Mouse (Mus musculus) brain, embryonic 14.5 days (tissue): ENCODE measurements around the gene Gm9944. TPM values are rescaled to one million over a fixed set of nuclear protein-coding genes. Genes with fewer than 3 reads are reported as not detected.

Source experiments
- DNase-seq: peaks from one replicate; pipeline ENCODE4 v3.0.0-alpha.2; 2011; ENCODE audit warnings: low read depth
- CTCF ChIP-seq: fragments of 200-500 bp; IDR thresholded peaks from 2 replicates; pipeline ENCODE4 v1.5.1; 2012; ENCODE audit warnings: inconsistent platforms, mild to moderate bottlenecking, moderate library complexity, borderline replicate concordance; ENCODE audit not compliant: insufficient read depth, insufficient read length; ENCODE audit errors: extremely low read depth
- POLR2A ChIP-seq: fragments of 200-500 bp; IDR thresholded peaks from 2 replicates; pipeline ENCODE4 v1.6.1; 2012; ENCODE audit warnings: mild to moderate bottlenecking, inconsistent platforms, borderline replicate concordance; ENCODE audit not compliant: poor library complexity, insufficient read depth, insufficient read length, severe bottlenecking; ENCODE audit errors: extremely low read depth
- polyA plus RNA-seq: library from polyadenylated mRNA; depleted of rRNA; stranded (reverse); fragments of >200 nt; gene quantifications from 2 replicates; pipeline ENCODE4 v1.2.3, GENCODE M21; 2012; rRNA removed

Gm9944 gene
- polyA plus RNA-seq, 1 experiment, result not detected

GRCm38 (mm10) chr4:144408290-144408689, 44.8 kb downstream of the Gm9944 start, which contains the start of gene Pramef12:
TSS of gene Pramef12 (minus strand) at chr4:144408464.
- DNase-seq, result no peak
- no peak for TF ChIP-seq CTCF

GRCm38 (mm10) chr4:144406261-144406660, 46.9 kb downstream of the Gm9944 start:
- TF ChIP-seq POLR2A (no peak), CTCF (no peak)
- no peak for DNase-seq

DNA sequence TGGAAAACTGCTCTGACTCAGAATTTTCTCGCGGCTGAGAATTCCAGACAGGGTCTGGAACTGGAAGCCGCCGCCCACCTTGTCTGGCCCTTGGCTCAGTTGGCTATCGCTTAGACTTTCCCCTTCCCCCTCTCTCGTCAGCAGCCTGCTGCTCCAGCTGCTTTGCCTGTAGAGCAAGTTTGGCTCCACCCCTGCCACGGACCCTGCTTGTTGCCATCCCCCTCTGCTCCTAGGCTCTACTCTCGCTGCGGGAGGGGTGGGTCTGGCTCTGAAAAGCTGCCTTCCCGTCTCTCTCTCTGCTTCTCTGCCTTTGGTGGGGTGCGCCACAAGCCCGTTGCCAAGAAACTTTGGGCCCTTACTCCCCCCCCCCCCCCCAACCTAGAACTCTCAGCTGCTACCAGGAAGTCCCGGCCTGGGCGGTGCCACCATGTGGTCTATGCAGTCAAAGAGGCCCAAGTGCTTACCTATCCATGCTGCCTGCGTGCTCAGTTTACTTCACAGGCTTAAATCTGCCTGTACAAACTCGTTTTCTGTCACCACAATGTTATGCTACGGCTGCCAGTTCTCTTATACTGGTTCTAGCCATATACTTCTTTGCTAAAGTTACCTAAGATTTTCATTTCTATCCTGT, 48.5 kb downstream of the Gm9944 start:
- no peak for DNase-seq
- TF ChIP-seq POLR2A (no peak), CTCF (no peak)

Other genes with a start within 250 kb of the Gm9944 start
- not detected in 2 replicates for gene C87977, start 240.0 kb downstream of the Gm9944 start, polyA plus RNA-seq
- gene Pramel5, start 172.8 kb downstream of the Gm9944 start, polyA plus RNA-seq, result not detected in 2 replicates
- not detected in 2 replicates for gene Gm13128, start 123.1 kb downstream of the Gm9944 start, polyA plus RNA-seq
- gene Gm13119, start 95.4 kb downstream of the Gm9944 start, polyA plus RNA-seq, result not detected in 2 replicates
- not detected in 2 replicates for gene Pramef20, start 75.4 kb downstream of the Gm9944 start, polyA plus RNA-seq
- gene Pramef12, start 44.9 kb downstream of the Gm9944 start, polyA plus RNA-seq, result 0.04 and 0.05 TPM in 2 replicates
- 0.08 TPM in 1 of 2 replicates, not detected in the other for gene 1700012P22Rik, start 14.5 kb downstream of the Gm9944 start, polyA plus RNA-seq
- gene Aadacl3, start 10.4 kb upstream of the Gm9944 start, polyA plus RNA-seq, result not detected in 2 replicates
- not detected in 2 replicates for gene 9430007A20Rik, start 66.5 kb upstream of the Gm9944 start, polyA plus RNA-seq
- gene Gm13124, start 111.8 kb upstream of the Gm9944 start, polyA plus RNA-seq, result not detected in 2 replicates
- gene Aadacl4, start 160.4 kb upstream of the Gm9944 start, polyA plus RNA-seq, result not detected in 2 replicates
- gene Gm436, start 233.1 kb upstream of the Gm9944 start, polyA plus RNA-seq, result not detected in 2 replicates